ENCODE assay signal across 10 mouse cellular contexts in genomic region chr5:131813952-131814502, GRCm38 (mm10).
DNase-seq lines count a peak whose midpoint lies in the region; ATAC-seq and TF ChIP-seq lines count a peak whose summit lies in the region.
"Had no signal": no experiment of that assay in that cellular context is flagged by ENCODE, and none has a peak within 500 bp of the region (broad histone marks: within the 10 kb centered on the region; RNA-seq: fewer than 3 reads in every experiment).

No protein-coding gene starts in this region.

- ATAC-seq in kidney, embryonic 15.5 days (replicated peaks; ENCODE audit: low FRiP score), result no peak

- peak overlapping the region; percentile 77 for H3K27ac ChIP-seq in layer of hippocampus, adult 2 months
- H3K27ac ChIP-seq in kidney, embryonic 15.5 days, result no peak overlapping the region

- no peaks in the 10 kb centered on the region for H3K4me1 ChIP-seq in kidney, embryonic 15.5 days

- no peak overlapping the region for H3K4me2 ChIP-seq in kidney, embryonic 15.5 days

- TF ChIP-seq CTCF in layer of hippocampus, adult 2 months (conservative IDR thresholded peaks at IDR 0.05), result no peak

- H3K4me3 ChIP-seq in layer of hippocampus, adult 2 months, result no peak overlapping the region
- H3K4me3 ChIP-seq in kidney, embryonic 15.5 days (replicated peaks), result no peak overlapping the region
- H3K4me3 ChIP-seq: erythroblast, embryonic 14.5 days had no signal

- intact Hi-C loops in heart, postnatal 10 days (cut with DNase I), result loop anchor here (5.0 kb wide), 1 partner anchor 277 kb away; no protein-coding TSS in a partner anchor

- H3K9me3 ChIP-seq in kidney, embryonic 15.5 days (replicated peaks), result no peaks in the 10 kb centered on the region

- H3K27me3 ChIP-seq in kidney, embryonic 15.5 days, result no peaks in the 10 kb centered on the region

- 74% methylated on average over 10 of the region's 10 CpGs for WGBS in kidney, embryonic 15.5 days

- H3K36me3 ChIP-seq in kidney, embryonic 15.5 days, result no peaks in the 10 kb centered on the region

- DNase-seq in layer of hippocampus, adult 2 months (ENCODE audit: low spot score in 2 of 2), result no peak
- no peak for DNase-seq in layer of hippocampus, postnatal 36 days
- DNase-seq in c-Kit-positive CD71-positive TER-119-negative erythroid progenitor cells, embryonic 14.5 days (ENCODE audit: low read depth), result peak; percentile 45
- peak; percentile 54 to 65 for DNase-seq in heart, postnatal 10 days
- peak; percentile 23 for DNase-seq in lung, postnatal 36 days
- DNase-seq in embryo, embryonic 9.5 days (ENCODE audit: extremely low spot score), result no peak
- no peak for DNase-seq in natural killer cell, adult 2 months (ENCODE audit: low spot score in 2 of 2)
- DNase-seq: kidney, adult 18-20 months had no signal

- no peak overlapping the region for H3K9ac ChIP-seq in kidney, embryonic 15.5 days

Comparison
In these comparisons a context has a peak if more than half of its experiments do, and no peak if none do; other contexts are left out.
1. DNase-seq: peak in c-Kit-positive CD71-positive TER-119-negative erythroid progenitor cells, embryonic 14.5 days (single experiment), heart, postnatal 10 days (2 of 2) and lung, postnatal 36 days (single experiment); none in layer of hippocampus, adult 2 months (0 of 2), layer of hippocampus, postnatal 36 days (0 of 2), embryo, embryonic 9.5 days (single experiment) and natural killer cell, adult 2 months (0 of 2).